Mouse (Mus musculus): ENCODE results near the gene Tmem182.

The Tmem182 gene

DNA sequence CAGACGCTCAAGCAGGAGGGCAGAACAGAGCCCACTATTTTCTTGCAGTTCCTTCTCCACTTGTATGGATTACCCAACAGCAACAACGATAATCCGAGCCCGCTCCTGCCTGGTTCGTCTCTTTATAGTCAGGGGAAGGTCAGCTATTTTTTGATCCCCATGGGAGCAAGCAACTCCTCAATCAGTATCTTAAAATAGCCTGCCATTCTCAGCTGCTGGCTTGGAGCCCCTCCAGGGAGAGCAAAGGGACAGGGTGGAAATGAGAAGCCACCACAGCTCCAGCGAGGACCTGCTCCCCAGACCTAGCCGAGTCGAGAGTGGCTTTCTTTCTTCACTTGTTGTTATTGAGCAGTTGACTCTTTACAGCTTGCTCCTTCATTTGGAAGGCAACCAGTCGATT, at the start of gene Tmem182:
Gene Tmem182, plus strand, starts transcription at position 251 of the 400 bp plus-strand sequence.
- DNase-seq (ENCODE audit: low read depth in 1 of 2, low spot score in 2 of 2), result no peak

DNA sequence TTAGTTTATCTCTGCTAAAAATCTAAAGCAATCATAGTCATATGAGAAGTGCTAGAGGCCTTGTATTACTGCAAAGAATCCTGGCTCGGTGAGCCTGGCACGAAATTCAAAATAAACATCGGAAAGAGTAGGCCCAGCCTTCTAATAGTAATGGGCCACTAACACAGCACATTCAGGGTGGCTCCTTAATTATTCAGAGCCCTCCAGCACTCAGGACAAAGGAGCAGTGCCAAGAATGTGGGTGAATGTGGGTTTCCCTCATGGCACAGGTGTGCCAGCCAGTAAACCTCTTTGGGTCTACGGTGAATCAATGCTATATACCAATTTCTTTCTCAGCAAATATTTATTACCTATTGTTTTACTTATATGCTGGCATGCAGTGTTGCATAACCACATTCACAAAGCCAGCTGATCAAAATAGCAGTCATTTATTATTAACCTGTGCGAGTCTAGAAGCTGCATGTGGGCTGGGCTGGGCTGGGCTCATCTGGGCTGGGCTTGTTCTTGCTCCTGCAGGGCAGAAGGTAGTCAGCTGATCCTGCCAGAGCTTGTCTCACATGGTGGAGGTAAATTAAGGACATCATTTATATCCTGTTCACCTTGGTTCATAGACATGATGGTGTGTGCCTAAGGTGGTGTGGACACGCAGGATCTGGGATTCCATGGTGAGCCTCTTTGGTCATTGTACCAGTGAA, 45.5 kb upstream of the Tmem182 start:
- DNase-seq (ENCODE audit: low read depth in 1 of 2, low spot score in 2 of 2), result no peak

DNA sequence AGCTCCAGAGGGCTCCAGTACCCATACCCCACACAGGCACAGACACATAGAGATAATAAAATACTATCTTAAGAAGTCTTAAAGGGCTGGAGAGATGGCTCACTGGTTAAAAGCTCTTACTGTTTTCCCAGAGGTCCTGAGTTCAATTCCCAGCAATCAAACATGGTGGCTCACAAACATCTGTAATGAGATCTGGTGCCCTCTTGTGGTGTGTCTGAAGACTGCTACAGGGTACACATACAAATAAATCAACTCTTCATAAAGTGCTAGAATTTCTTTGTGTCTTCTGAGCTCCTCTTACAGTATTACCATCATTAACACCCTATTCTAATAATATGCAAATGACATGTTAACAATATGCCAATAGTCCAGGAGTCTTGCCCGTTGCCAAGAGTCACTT, 41.4 kb upstream of the Tmem182 start:
- no peak for DNase-seq (ENCODE audit: low read depth in 1 of 2, low spot score in 2 of 2)

DNA sequence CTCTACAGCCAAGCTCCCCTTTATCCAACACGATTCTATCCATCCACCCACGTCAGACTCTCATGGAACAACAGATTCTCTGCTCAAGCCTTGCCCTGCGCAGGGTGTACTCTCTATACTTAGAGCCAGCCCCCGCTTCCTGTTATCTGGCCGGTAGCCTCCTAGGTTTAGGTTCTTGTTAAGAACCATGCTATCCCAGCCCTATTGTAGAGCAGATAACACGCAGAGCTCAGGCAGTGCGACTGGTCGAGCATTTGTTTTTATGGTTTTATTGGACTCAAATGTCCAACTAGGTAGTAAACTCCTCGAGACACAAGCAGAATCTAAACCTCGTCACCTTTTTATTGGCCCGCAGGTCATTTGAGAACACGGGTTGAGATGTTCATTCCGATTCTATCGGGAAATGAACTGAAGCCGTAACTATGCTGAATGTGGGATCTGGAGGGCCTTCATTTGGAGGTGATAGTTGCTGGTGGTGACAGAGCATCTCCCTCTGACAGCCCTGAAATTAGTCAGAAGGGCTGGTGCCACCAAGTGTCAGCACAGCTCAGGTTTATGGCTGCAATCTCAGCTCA, 40.6 kb upstream of the Tmem182 start:
- DNase-seq (ENCODE audit: low read depth in 1 of 2, low spot score in 2 of 2), result no peak

DNA sequence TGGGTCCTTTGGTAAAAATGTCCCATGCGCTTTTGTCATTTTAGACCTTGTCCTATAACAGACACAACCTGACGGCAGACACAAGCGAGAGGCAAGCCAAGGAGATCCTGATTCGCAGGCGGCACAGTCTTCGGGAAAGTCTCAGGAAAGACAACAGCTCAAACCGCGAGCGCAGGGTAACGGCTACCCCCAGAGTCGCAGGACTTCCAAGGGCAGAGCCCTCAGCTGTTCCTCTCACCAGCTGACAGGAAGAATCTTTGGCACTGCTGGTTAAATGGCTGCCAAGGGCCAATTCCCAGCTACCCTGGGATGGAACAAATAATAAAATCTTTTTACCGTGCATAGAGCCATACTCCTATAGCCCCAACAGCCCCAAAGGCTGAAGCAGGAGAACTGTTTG, 39.9 kb upstream of the Tmem182 start:
- DNase-seq (ENCODE audit: low read depth in 1 of 2, low spot score in 2 of 2), result no peak

DNA sequence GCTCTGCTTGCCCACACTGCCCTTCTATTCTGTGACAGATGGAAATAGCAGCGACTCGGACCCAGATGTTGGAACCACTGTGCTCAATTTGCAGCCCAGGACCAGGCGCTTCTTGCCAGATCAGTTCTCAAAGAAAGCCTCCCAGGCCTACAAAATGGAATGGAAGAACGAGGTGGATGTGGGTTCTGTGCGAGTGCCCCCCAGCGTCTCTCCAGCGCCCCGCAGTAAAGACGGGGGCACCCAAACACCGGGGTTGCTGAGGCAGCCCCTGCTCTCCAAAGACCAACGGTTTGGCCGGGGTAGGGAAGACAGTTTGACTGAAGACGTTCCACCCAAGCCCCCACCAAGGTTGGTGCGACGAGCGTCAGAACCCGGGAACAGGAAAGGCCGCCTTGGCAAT, 37.8 kb upstream of the Tmem182 start:
- DNase-seq (ENCODE audit: low read depth in 1 of 2, low spot score in 2 of 2), result no peak

DNA sequence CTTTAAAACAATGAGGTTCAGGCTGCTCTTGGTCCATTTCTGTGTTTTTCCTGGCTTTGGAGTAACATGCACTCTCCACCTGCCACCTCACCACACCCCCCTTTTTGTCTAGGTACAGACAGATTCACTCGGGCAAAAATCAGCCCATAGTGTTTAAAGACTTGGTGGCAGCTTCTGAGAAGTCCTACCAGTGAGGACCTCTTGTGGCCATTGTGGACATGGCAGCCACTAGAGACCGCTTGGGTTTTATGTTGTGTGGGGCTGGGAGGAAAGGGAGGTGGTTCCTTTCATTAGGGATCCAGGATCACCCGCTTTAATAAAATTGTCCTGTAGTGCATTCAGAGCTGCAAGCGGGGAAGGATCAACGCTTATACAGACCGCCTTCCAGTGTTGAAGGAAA, 36.8 kb upstream of the Tmem182 start:
- DNase-seq (ENCODE audit: low read depth in 1 of 2, low spot score in 2 of 2), result no peak

DNA sequence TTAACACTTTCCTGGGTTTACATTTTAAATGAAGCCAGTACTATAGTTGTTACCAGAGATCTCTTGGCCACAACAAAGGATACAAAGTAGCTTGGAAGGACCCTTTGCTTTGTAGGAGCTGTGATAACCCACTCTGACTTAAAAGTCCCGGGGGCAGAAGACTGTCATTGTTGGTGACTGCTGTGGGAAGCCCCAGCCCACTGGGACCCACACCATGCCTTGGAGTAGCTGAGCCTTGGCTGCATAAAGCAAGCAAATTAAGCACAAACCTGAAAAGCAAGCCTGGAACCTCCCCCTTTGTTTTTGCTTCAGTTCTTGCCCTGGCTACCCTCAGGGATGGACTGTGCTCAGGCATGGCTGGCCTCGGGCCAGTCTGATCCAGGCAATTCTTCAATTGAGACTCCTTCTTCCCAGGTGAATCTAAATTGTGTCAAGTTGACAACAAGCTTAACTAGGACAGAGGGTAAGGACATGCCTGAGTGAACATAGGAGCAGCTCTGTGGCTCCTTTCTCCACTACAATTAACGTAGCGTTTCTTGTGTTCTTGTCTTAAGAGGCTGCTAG, 36.0 kb upstream of the Tmem182 start:
- DNase-seq (ENCODE audit: low read depth in 1 of 2, low spot score in 2 of 2), result no peak

DNA sequence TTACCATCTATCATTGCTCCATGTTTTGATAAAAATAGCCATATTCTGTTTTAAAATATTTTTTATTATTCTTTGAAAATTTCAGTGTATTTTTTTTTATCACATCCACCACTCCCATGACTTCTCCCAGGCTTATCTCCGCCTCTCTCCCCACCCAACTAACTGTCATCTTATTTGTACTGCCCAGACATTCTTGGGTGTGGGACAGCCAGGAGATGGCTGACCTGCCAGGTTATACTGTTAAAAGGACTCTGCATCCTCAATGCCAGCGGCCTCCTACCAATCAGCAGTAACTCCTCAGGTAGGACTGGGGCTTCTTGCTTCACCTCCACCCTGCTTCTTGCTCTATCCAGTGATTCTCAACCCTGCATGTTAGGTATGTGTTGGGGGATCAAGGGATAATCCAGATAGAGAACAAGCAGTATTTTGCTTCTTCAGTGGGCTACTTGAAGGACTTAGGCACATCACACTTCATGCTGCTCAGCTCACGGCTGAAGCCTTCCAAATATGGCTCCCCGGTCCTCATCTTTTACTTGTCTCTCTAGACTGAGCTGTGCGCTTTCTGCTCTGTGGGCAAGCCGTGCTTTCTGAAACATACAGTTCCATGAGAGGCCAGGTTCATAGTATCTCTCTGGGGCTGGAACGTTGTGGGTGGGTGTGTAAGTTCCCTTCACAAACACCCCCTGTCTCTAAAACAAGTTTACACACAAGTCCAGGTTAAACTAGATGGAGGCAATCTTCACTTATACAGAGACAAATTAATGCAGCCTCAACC, 34.0 kb upstream of the Tmem182 start:
- no peak for DNase-seq (ENCODE audit: low read depth in 1 of 2, low spot score in 2 of 2)

DNA sequence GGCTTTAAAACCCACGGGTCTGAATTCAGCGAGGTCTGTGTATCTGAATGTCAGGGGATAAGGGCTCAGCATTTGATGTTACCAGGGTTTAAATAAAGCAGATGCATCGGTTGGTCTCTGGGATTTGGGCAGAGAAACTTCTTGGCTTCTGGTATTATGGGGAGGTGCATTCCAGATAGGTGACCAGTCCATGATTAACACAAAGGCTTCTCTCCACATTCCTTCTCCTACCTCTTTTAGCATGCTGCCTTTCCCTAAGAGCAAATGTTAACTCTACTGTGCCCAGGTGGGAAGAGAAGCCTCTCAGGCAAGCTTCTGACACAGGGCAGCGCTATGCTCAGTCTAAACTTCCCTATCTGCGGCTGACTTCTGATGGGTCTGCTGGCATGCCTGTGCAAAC, 32.2 kb upstream of the Tmem182 start:
- DNase-seq (ENCODE audit: low read depth in 1 of 2, low spot score in 2 of 2), result no peak

DNA sequence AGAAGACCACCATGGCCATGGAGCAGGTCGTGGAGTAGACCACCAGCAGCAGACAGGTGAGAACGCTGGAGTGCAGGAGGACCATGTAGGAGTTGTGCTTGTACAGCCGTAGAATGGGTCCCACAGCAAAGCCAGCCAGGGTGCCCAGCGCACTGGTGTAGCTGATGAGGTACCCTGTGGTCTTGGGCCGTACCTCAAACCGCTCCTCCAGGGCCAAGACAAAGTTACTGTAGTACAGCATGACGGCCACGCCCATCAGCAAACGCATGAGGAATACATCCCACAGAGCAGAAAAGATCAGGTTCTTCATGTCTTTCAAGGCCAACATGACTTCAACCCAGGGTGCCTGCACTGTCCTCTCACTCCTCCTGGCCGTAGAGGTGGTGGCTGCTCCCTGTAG, 31.4 kb upstream of the Tmem182 start:
- no peak for DNase-seq (ENCODE audit: low read depth in 1 of 2, low spot score in 2 of 2)

DNA sequence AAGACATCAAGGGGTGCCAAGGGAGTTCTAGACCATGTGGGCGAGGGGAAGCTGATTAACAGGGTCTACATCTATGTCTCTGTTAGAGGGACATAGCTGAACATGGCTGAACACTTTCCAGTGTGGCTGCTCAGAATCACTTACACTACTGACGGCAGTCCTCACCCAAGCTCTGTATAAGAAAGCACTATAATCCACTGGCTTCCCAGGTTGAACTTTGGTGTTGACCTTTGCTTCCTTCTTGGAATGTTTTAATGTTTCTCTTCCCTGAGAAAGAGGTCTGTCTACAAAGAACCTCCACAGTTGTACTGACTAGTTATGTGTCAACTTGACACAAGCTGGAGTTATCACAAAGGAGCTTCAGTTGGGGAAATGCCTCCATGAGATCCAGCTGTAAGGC, 29.3 kb upstream of the Tmem182 start:
- no peak for DNase-seq (ENCODE audit: low read depth in 1 of 2, low spot score in 2 of 2)

DNA sequence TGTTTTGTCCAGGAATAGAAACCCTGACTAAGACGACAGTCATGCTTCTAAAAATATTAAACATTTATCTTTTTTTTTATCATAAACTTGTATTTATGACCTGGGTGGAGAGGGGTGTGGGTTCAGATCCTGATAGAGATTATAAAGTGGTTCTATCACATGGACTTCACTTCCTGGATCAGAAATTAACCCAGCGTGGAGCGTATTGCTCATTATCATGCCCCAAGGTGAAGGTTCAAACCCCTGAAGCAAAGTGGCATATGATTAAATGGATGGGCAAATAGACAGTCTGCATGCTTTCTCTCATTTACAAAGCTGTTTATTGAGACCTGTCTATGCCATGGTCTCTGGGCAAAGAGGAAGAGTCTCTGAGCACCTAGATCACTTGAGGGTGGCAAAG, 28.6 kb upstream of the Tmem182 start:
- DNase-seq (ENCODE audit: low read depth in 1 of 2, low spot score in 2 of 2), result no peak

DNA sequence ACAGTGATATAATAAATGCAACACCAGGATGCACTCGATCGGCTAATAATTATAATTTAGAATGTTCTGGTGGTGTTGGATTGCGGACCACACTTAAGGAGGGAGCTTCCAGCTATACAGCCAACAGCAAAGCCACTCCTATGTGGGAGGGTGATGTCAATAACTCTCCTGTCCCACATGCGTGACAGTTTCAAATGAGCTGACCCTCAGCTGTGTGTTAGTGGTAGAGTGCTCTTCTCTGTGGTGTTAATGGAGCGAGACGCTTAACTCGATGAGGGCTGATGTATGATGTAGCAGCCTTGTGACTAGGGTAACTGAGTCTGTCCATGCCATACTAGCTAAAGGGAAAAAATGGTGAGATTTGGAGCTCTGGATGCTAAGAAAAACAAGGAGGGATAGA, 22.0 kb upstream of the Tmem182 start:
- DNase-seq (ENCODE audit: low read depth in 1 of 2, low spot score in 2 of 2), result no peak

DNA sequence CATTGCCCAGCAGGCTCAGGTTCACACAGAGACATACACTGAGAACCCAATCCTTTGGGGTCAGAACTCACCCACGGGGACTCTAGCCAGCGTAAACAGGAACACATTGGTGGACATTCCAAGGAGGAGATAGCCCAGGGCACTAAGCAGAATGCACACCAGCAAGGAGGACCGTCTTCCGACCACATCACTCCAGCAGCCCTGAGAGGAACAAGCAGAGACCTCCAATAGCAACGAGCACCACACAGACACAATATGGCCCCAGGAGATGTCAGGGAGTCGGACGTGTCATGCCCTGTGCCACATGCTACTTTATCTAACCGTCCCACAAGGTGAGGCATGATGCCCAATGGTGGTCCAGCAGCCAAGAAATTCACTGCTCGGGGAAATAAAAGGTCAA, 21.1 kb upstream of the Tmem182 start:
- no peak for DNase-seq (ENCODE audit: low read depth in 1 of 2, low spot score in 2 of 2)

DNA sequence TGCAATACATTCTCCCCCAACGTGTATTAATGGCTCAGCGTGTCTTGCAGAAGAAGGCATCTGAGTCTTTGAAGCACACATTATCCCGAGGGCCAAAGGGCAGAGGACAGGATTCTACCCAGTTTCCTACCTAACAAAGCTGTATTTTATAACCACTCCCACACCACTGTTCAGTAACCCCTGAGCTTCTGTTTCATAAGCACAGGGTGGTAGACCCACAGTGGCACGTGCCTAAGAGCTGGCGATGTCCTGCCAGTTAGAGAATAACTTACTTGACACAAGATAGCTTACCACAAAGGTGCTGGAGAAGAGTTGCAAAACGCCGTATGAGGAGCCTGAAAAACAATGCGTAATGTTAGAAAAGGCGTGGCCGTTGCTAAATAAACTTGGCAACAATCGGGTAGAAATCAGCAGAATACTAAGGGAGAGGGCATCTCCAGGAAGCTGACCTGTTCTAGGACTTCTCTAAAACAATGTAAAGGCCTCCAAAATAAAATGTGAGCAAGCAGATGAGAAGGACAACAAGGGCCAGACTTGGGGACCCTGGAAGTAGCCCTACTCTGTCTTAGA, 19.4 kb upstream of the Tmem182 start:
- no peak for DNase-seq (ENCODE audit: low read depth in 1 of 2, low spot score in 2 of 2)

DNA sequence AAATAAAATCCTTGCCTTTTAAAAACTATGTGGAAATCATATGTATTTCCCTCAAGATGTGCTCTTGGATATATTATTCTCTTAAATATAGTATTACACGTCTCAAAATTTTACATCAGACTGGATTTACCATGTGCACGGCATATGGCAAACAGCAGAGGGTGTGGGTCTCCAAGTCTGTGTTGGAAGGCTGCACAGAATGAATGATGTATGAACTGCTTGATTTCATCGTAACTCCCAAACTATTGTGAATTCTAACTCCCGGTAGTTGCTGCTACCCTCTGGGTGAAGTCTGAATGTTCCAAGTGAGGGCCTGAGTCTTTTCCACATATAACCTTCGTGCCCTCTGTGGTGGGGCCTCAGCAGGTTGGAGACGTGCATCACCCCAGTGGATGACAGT, 16.4 kb upstream of the Tmem182 start:
- no peak for DNase-seq (ENCODE audit: low read depth in 1 of 2, low spot score in 2 of 2)

DNA sequence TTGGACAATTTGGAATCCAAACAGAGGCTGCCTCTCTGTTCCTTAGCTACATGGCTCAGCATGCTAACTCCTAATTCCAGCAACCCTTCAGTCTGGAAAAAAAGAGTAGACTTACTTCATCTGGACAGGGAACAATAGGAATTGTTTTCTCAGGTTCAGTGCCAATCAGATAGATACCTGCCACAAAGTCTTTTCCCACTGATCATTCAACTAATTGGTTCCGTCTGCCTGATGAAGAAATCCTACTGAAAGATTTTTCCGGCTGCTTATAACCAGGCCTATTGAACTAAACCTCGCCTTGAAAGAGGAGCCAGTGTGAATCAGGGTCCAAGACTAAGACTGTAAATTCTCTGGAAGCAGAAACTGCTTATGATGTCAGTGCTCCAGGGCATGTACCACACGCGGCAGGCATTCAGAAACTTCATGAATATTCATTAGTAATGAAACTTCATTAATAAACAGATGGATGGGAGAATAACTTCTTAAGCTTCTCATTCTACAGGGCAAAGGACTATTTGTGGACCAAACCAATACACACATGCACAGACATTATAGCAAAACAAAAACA, 15.7 kb upstream of the Tmem182 start:
- DNase-seq (ENCODE audit: low read depth in 1 of 2, low spot score in 2 of 2), result no peak

DNA sequence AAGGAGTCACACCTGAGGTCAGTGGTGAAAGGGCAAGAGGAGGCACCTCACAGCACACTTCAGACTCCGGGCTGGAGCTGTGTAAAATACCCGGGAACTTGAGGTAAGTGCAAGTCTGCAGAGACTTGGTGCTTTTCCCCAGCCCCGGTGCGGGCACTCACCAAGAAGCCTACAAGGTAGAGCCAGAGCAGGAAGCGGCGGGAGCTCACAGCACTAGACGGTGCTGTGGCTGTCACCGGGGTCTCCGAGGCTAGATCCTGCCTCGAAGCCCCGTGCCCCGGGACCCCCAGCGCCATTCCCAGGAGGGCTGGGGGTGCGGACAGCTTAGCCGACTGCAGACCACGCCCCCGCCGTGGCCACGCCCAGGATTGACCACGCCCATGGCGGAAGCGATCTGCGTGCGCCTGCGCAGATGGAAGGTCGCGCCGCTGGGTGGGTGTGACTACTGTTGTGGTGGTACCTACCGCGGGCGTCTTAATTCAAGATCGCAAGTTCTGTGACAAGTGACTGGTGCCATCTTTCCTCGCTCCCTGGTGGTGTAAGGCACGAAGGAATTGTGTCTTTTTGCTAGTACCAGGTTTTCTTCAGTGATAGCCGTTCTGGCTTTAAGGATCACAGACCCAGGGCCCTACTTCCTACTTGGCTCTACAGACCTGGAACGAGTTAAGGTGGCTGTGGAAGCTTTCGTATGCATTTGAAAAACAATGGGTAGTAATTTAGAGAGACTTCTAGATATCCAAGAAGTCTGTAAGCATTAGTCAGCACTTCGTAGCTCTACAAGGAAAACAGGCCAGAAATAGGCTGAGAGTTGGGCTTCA, 14.9 kb upstream of the Tmem182 start, which contains the start of gene Mfsd9:
Gene Mfsd9, minus strand, starts transcription at position 364 of the 818 bp plus-strand sequence.
- DNase-seq (ENCODE audit: low read depth in 1 of 2, low spot score in 2 of 2), result peak; percentile 60 to 87

DNA sequence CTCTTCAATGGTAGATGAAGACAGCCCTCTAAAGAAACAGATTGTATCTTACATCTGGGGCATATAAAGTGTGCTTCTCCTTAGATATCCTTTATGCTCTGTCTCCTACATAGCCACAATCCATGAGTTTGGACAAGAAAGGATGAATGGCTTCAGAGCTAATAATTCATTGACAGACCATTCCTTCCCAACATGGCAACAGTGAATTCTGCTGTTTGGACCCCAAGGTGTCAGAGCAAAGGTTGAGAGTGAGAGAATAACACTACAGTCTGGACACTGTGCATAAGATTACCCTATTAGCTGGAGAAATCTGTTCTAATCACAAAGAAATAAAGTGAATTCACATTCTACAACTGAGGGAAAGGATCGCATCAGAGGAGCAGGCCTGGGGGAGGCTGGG, 9.9 kb upstream of the Tmem182 start:
- DNase-seq (ENCODE audit: low read depth in 1 of 2, low spot score in 2 of 2), result no peak

DNA sequence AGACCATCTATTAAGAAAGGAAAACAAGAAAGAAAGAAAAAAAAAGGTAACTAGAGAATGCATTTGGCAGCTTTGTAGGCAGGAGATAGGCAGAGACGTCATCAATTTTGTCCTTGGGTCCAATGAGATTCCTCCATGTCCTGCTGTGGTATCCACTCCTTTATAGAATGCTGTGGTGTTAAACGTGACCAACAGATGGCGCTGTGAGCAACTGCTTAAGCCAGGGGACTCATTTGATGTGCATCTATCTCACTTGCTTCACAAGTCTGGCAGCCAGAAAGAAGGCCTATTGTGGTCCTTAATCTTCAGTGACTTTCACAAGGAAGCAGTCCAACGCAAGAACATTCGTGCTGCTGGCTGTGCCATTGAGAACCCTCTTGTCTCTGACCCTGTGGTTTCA, 8.1 kb upstream of the Tmem182 start:
- peak in 1 of 2 experiments; percentile 18 for DNase-seq (ENCODE audit: low read depth in 1 of 2, low spot score in 2 of 2)

Data from monocyte, adult 2 months (primary cell).